Mouse (Mus musculus) myocyte (in vitro differentiated cells): ENCODE results near the gene AC161166.1.

Experiments
- MAX ChIP-seq: IDR thresholded peaks from one replicate; pipeline ENCODE4 v1.6.1; 2011; ENCODE audit warnings: low read depth, mild to moderate bottlenecking, control low read depth
- POLR2A ChIP-seq: IDR thresholded peaks from one replicate; pipeline ENCODE4 v1.6.1; 2011; ENCODE audit warnings: low read depth, mild to moderate bottlenecking, control low read depth, moderate library complexity; ENCODE audit not compliant: insufficient read length

DNA sequence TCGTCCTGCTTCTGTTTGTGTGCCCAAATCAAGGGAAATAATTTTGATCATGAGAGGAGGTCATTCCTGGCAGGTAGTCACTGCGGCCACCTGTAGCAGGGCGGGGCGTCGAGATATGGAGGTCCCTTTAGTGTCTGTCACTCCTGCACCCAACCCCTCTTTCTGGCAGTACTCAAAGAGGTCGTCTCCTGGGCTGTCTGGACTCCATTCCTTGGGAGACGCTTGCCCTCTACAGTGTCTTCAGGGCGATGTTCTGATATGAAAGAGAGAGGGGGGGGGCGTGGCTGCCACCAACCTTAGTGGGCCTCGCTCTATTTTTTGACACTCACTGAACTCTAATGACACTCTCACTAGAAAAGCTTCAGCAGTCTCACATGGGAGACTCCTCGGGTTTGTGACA lies 17.3 kb upstream of the AC161166.1 start:
- no peak for TF ChIP-seq MAX
- TF ChIP-seq POLR2A: no peak
